12 mouse cellular contexts compared by ENCODE assay signal in the genomic region with DNA sequence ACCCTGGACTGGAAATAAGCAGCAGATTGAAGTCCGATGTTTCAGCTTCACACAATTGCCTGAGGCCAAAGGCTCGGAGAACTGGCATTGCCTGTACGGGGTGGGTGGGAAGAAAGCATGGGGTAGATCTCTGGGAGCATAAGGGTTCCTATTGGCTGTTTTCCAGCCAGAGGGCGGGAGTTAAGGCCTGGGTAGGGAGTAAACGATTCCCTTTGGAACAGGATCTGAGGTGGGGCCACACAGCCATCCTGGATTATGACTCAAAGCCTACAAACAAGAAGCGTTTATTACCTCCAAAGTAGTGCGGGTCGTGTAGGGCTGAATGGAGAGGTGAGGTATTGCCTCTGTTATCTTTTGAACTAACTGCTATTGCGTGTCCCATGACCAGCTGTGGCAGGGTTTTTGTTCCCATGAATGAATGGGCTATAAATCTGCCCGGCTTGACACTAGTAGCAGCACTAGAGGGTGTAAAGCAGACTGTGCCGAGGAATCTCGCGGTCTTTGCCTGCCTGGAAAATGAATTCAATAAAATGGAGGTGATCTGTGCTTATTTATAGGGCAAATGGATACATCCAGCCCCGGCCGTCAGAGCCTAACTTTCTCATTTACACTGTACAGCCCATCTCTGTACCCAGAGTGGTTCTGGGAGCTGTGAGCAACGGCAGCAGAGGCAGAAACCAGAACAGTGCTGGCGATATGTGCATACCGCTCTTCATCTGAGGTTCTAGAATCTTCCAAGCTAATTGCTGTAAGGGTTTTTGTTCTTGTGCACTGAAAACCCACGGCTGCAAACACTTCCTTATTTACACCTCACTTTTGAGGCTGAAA.
DNase-seq lines count a peak whose midpoint lies in the region; ATAC-seq and TF ChIP-seq lines count a peak whose summit lies in the region.
"Had no signal": no experiment of that assay in that cellular context is flagged by ENCODE, and none has a peak within 500 bp of the region (broad histone marks: within the 10 kb centered on the region; RNA-seq: fewer than 3 reads in every experiment).

No protein-coding gene starts in this region.

- TF ChIP-seq POLR2A in myocyte (IDR thresholded peaks at IDR 0.05; ENCODE audit: insufficient read length, low read depth): no peak

- intact Hi-C loops in heart, postnatal 25 days (cut with DNase I): no loop called here

- peak; percentile 83 for ATAC-seq in kidney, embryonic 15.5 days (replicated peaks; ENCODE audit: low FRiP score)
- ATAC-seq in intestine, embryonic 14.5 days (replicated peaks; ENCODE audit: low FRiP score, low TSS enrichment, low read depth): peak; percentile 64; the same call in 1 of the 2 replicates
- ATAC-seq: CD4-positive, CD25-positive, alpha-beta regulatory T cell, adult 4 months had no signal

- peak overlapping the region; percentile 21 for H3K4me3 ChIP-seq in kidney, embryonic 15.5 days (replicated peaks)
- H3K4me3 ChIP-seq in intestine, embryonic 14.5 days (ENCODE audit: low read depth, low read length): no peak overlapping the region
- no peak overlapping the region for H3K4me3 ChIP-seq in myocyte
- H3K4me3 ChIP-seq: embryonic facial prominence, embryonic 15.5 days; limb, embryonic 15.5 days had no signal

- no peaks in the 10 kb centered on the region for H3K9me3 ChIP-seq in kidney, embryonic 15.5 days (replicated peaks)
- H3K9me3 ChIP-seq in intestine, embryonic 14.5 days (ENCODE audit: control insufficient read depth, low read length): no peaks in the 10 kb centered on the region
- H3K9me3 ChIP-seq: embryonic facial prominence, embryonic 15.5 days; limb, embryonic 15.5 days had no signal

- H3K27ac ChIP-seq in kidney, embryonic 15.5 days: no peak overlapping the region
- H3K27ac ChIP-seq in intestine, embryonic 14.5 days (ENCODE audit: low read depth): no peak overlapping the region
- H3K27ac ChIP-seq: embryonic facial prominence, embryonic 15.5 days; limb, embryonic 15.5 days had no signal

- H3K79me2 ChIP-seq in myocyte (ENCODE audit: control insufficient read depth, insufficient read depth): no peaks in the 10 kb centered on the region

- peak overlapping the region; percentile 50 for H3K4me2 ChIP-seq in kidney, embryonic 15.5 days
- H3K4me2 ChIP-seq in intestine, embryonic 14.5 days (ENCODE audit: low read length): no peak overlapping the region
- peak overlapping the region; percentile 13 for H3K4me2 ChIP-seq in myocyte (ENCODE audit: low read depth)
- H3K4me2 ChIP-seq: embryonic facial prominence, embryonic 15.5 days; limb, embryonic 15.5 days had no signal

- no peak overlapping the region for H3ac ChIP-seq in myocyte (ENCODE audit: control insufficient read depth, insufficient read length)

- H3K36me3 ChIP-seq in kidney, embryonic 15.5 days: no peaks in the 10 kb centered on the region
- no peaks in the 10 kb centered on the region for H3K36me3 ChIP-seq in intestine, embryonic 14.5 days (ENCODE audit: control insufficient read depth, insufficient read depth, low read length)
- H3K36me3 ChIP-seq in myocyte (ENCODE audit: control insufficient read depth, insufficient read depth): no peaks in the 10 kb centered on the region
- H3K36me3 ChIP-seq: embryonic facial prominence, embryonic 15.5 days; limb, embryonic 15.5 days had no signal

- H3K4me1 ChIP-seq in kidney, embryonic 15.5 days: peaks cover 10% of the 10 kb centered on the region; the same call in 1 of the 2 replicates
- no peaks in the 10 kb centered on the region for H3K4me1 ChIP-seq in intestine, embryonic 14.5 days (replicated peaks; ENCODE audit: control insufficient read depth, insufficient read depth, low read length)
- H3K4me1 ChIP-seq: embryonic facial prominence, embryonic 15.5 days; limb, embryonic 15.5 days had no signal

- no peak for DNase-seq in kidney, postnatal 25 days
- DNase-seq in ZHBTc4 (ENCODE audit: low read depth, low spot score): peak; percentile 70
- DNase-seq in intestine, embryonic 14.5 days (ENCODE audit: low spot score): peak; percentile 57
- no peak for DNase-seq in heart, postnatal 25 days (ENCODE audit: low spot score)
- no peak for DNase-seq in thymus, postnatal 14 days
- no peak for DNase-seq in heart, adult 11 months
- DNase-seq: cerebellum, adult 18-20 months had no signal

- no peak overlapping the region for H3K9ac ChIP-seq in kidney, embryonic 15.5 days
- no peak overlapping the region for H3K9ac ChIP-seq in intestine, embryonic 14.5 days (ENCODE audit: low read length)
- H3K9ac ChIP-seq: embryonic facial prominence, embryonic 15.5 days; limb, embryonic 15.5 days had no signal

- no peaks in the 10 kb centered on the region for H3K27me3 ChIP-seq in kidney, embryonic 15.5 days
- H3K27me3 ChIP-seq in intestine, embryonic 14.5 days (replicated peaks; ENCODE audit: control insufficient read depth, insufficient read depth, low read length): no peaks in the 10 kb centered on the region
- no peaks in the 10 kb centered on the region for H3K27me3 ChIP-seq in myocyte (ENCODE audit: control insufficient read depth, insufficient read depth, insufficient read length)
- H3K27me3 ChIP-seq: embryonic facial prominence, embryonic 15.5 days had no signal

- WGBS in kidney, embryonic 15.5 days: 28% methylated on average over 19 of the region's 19 CpGs
- 55% methylated on average over 19 of the region's 19 CpGs for WGBS in intestine, embryonic 14.5 days

TF ChIP-seq in myocyte, 11 proteins besides CTCF, POLR2A, EP300 and RAD21:
- TF ChIP-seq REST (IDR thresholded peaks at IDR 0.05; ENCODE audit: insufficient read depth, insufficient read length) (no peak), MYOD1 (IDR thresholded peaks at IDR 0.05; ENCODE audit: control insufficient read depth in 1 of 3, insufficient read length in 2 of 3, low read depth in 2 of 3) (no peak), POLR2AphosphoS2 (IDR thresholded peaks at IDR 0.05; ENCODE audit: insufficient read length, low read depth) (no peak), TCF3 (IDR thresholded peaks at IDR 0.05; ENCODE audit: insufficient read length, low read depth) (no peak), SRF (IDR thresholded peaks at IDR 0.05; ENCODE audit: control insufficient read depth, insufficient read length, low read depth) (no peak), CEBPB (IDR thresholded peaks at IDR 0.05; ENCODE audit: insufficient read depth, poor library complexity, severe bottlenecking) (no peak), TCF12 (IDR thresholded peaks at IDR 0.05; ENCODE audit: insufficient read depth, poor library complexity, severe bottlenecking) (no peak), MYOG (IDR thresholded peaks at IDR 0.05; ENCODE audit: control insufficient read depth in 1 of 3, insufficient read depth in 1 of 3, insufficient read length in 2 of 3, low read depth in 2 of 3) (no peak), MAX (IDR thresholded peaks at IDR 0.05; ENCODE audit: low read depth) (no peak), USF1 (IDR thresholded peaks at IDR 0.05; ENCODE audit: low read depth) (no peak), E2F4 (IDR thresholded peaks at IDR 0.05; ENCODE audit: insufficient read depth) (no peak)

Comparison
In these comparisons a context has a peak if more than half of its experiments do, and no peak if none do; other contexts are left out.
1. DNase-seq: peak in ZHBTc4 (single experiment) and intestine, embryonic 14.5 days (single experiment); none in kidney, postnatal 25 days (0 of 2), heart, postnatal 25 days (single experiment), thymus, postnatal 14 days (single experiment) and heart, adult 11 months (single experiment).